Mouse (Mus musculus) retina, postnatal 1 day (tissue): ENCODE results near the gene Manba.
A peak's percentile ranks its signal among the peaks of the same experiment; 100 is the strongest.
"Not testable (repeated sequence)": the region's sequence is repeated elsewhere in the genome, so short reads cannot be mapped to it uniquely, and the experiment has no call there.

ENCODE experiments used
- DNase-seq: peaks from one replicate; pipeline ENCODE4 v3.0.0-alpha.2; 2012

The Manba gene

GRCm38 (mm10) chr3:135485128-135485899 lies at the start of gene Manba:
TSS of gene Manba (plus strand) at chr3:135485611.
- DNase-seq = peak; percentile 88

GRCm38 (mm10) chr3:135436901-135437616 lies 48.4 kb upstream of the Manba start:
- no peak for DNase-seq

DNA sequence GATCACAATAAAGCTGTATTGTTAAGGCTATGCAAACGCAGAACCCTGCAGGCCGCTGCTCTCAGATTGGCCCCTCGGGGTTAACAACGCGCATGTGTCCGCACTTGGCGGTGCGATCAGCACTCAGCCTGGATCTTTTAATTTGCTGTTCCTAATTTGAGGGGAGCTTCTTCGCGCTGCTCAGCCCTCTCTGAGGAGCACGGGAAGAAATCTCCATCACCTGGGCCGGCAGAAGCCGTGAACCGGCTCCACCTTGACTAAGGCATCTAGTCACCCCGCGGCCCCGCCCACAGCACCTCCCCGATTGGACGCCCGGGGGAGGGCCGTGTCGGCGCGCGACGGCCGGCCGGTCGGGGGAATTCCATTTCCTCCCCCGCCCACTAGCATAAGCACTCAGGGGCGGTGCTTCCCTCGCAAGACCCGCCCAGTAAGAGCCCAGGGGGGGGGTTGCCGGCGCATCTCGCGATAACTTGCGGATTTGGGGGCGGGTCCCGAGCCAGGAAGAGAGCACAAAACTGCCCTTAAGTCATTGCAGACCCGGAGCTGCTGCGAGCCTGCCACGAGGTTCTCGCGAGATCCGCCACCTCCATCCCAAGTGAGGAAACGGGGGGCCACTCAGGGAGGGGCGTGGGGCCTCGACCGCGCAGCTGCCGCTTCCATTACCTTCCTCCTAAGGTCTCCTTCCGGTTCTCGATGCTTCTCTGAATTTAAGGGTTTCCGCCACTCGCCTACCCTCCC lies 47.5 kb upstream of the Manba start, which contains the start of gene Ube2d3:
Gene Ube2d3, plus strand, starts transcription at position 392 of the 738 bp plus-strand sequence.
- peak; percentile 100 for DNase-seq

- DNase-seq = peak; percentile 97
Measured at GRCm38 (mm10) chr3:135438531-135438912, 46.9 kb upstream of the Manba start.

- DNase-seq = peak; percentile 85
Measured at GRCm38 (mm10) chr3:135438913-135439531, 46.4 kb upstream of the Manba start.

DNA sequence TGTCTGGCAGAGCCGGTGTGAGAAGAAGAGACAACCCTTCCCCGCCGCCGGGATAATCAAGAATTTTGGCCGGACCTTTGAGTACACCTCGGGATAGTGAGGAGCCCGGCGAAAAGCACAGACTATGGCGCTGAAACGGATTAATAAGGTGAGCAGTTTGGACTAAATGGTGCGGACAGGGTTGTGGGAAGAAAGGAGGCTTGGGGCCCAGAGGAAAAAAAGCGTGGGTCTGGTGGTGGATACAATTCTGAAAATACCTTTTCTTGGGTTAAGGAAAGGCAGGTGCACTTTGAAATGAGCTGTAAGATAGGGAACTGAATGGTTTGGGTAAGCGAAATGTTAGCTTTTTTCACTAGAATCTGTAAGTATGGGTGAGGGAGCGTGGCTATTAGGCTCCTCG lies 45.8 kb upstream of the Manba start:
- DNase-seq = peak; percentile 7

- peak; percentile 28 for DNase-seq
Measured at GRCm38 (mm10) chr3:135440221-135440620, 45.2 kb upstream of the Manba start.

- peak; percentile 6 for DNase-seq
Measured at GRCm38 (mm10) chr3:135440621-135441020, 44.8 kb upstream of the Manba start.

GRCm38 (mm10) chr3:135444930-135445329 lies 40.5 kb upstream of the Manba start:
- DNase-seq = no peak

- no peak for DNase-seq
Measured at GRCm38 (mm10) chr3:135458981-135459380, 26.4 kb upstream of the Manba start.

DNA sequence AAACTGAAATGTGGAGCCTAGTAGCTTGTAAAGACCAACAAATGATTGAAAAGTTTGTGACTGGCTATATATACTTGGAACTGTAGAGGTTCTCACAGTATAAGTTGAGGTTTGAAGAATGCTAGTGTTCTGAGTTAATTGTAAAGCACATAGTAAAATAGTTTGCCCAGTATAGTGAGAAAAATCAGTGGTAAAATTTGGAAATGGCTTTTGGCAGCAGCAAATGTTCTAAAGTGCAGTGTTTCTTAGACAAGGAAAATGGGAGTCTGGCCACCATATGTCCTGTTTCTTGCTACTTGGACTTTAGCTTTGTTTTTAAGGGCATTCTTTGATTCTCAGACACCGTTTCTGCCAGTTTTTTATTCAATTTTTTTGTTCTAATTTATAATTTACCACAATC lies 17.0 kb upstream of the Manba start:
- no peak for DNase-seq

DNA sequence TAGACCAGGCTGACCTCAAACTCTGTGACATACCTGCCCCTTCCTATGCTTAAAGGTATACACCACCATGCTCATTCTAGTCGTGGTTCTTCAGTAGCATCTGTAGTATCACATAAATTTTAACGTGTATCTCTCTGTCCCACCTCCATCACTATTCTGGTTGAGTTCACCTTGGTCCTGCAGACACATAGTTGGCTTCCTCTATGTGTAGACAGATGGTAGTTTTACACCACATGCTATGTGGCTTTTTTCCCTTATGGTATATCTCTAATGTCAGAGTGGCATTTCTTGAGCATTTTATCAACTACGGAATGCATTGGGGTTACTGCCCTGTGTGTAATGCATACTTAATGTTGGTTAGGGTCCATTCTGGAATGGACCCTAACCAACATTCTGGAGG lies 16.3 kb upstream of the Manba start:
- no peak for DNase-seq

DNA sequence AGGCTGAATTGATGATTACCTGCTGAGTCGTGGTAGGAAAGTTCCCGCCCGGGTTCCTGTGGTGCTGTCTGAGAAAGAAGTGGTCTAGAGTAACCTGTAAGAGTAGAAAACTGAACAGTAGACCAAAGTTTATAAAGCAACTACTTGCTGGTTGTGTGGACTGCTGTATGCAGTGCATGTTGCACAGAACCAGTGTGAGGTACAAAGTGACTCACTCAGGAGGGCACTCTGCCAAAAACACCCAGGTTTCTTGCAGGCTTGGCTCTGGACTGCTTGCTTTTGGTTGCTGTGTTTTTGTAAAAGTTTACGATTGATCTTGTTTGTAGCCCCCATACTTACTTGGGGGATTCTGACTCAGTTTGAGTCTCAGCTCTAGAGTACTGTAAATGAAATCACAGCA lies 15.4 kb upstream of the Manba start:
- DNase-seq = no peak

- no peak for DNase-seq
Measured at GRCm38 (mm10) chr3:135470823-135471222, 14.6 kb upstream of the Manba start.

- no peak for DNase-seq
Measured at GRCm38 (mm10) chr3:135475025-135475424, 10.4 kb upstream of the Manba start.

DNA sequence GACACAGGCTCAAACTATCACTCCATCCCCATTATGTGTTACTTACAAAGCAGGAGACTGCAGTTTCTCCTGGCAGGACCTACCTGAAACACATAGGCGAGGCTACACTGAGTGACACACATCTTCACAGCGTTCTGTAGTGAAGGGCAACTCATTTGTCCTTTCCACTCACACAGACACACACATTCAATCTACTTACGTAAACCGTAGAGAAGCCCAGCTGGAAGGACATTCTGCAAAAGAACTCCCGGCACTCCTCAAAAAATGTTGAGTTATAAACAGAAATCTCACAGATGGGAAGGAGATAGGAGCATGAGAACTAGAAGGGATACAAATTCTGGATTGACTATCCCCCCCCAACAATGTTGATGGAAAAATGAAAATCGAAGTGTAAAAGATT lies 9.1 kb upstream of the Manba start:
- no peak for DNase-seq

DNA sequence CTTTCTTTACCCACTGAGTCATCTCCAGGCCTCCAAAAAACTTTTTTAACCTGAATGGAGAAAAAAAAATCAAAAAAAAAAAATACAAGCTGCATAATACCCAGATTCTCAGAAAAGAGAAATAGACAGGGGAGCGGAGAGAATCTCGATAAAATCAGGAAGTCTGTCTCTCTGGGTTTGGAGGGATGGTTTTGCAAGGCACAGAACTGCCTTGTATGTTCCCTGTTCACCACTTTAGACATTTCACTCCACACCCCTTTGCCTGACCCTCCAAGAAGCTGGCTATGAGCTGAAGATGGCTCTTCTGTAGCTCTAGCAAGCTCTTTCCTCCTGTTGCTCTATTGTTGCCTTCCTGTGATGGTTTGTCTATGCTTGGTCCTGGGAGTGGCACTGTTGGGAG lies 8.4 kb upstream of the Manba start:
- DNase-seq = no peak

- not testable (repeated sequence) for DNase-seq
Measured at GRCm38 (mm10) chr3:135479090-135479489, 6.3 kb upstream of the Manba start.

GRCm38 (mm10) chr3:135480767-135481166 lies 4.6 kb upstream of the Manba start:
- DNase-seq = no peak

- no peak for DNase-seq
Measured at GRCm38 (mm10) chr3:135481608-135482007, 3.8 kb upstream of the Manba start.

GRCm38 (mm10) chr3:135484650-135485049 lies 761 bp upstream of the Manba start:
- DNase-seq = not testable (repeated sequence)

DNA sequence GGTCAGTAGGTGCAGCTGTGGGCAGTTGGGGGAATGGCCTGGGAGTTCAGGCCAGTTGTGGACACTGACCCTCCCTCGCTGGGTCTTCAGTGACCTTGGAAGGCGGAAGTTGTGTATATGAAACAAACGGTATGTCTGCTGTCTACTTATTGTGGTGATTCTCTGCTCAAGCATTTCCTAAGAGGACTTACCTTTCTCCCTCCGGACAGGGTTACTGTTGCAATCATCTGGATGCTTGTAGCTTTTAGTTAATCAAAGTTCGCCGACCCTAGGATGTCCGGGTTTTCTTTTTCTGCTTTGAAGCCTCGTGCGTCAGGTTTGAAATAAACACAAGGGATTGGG lies 460 bp downstream of the Manba start:
- no peak for DNase-seq

GRCm38 (mm10) chr3:135486351-135486750 lies 940 bp downstream of the Manba start:
- DNase-seq = no peak
